Mouse (Mus musculus): ENCODE measurements around the gene Hoxb5. TPM values are rescaled to one million over a fixed set of nuclear protein-coding genes. Genes with fewer than 3 reads are reported as not detected.

The Hoxb5 gene
- polyA plus RNA-seq, 1 experiment, result not detected

GRCm38 (mm10) chr11:96345220-96345892 is 42.2 kb downstream of the Hoxb5 start:
- H3K4me1 ChIP-seq (ENCODE audit: control insufficient read depth), result no peaks in the 10 kb centered on the region
- no peak overlapping the region for H3K4me3 ChIP-seq (replicated peaks)
- TF ChIP-seq GATA1 (IDR thresholded peaks at IDR 0.05; ENCODE audit: low read length) (no peak), TAL1 (IDR thresholded peaks at IDR 0.05; ENCODE audit: low read length) (no peak)
- peaks cover 98% of the 10 kb centered on the region for H3K27me3 ChIP-seq (ENCODE audit: control insufficient read depth)
- H3K36me3 ChIP-seq (ENCODE audit: control insufficient read depth), result no peaks in the 10 kb centered on the region
- H3K9me3 ChIP-seq (ENCODE audit: control insufficient read depth, low read length), result no peaks in the 10 kb centered on the region

DNA sequence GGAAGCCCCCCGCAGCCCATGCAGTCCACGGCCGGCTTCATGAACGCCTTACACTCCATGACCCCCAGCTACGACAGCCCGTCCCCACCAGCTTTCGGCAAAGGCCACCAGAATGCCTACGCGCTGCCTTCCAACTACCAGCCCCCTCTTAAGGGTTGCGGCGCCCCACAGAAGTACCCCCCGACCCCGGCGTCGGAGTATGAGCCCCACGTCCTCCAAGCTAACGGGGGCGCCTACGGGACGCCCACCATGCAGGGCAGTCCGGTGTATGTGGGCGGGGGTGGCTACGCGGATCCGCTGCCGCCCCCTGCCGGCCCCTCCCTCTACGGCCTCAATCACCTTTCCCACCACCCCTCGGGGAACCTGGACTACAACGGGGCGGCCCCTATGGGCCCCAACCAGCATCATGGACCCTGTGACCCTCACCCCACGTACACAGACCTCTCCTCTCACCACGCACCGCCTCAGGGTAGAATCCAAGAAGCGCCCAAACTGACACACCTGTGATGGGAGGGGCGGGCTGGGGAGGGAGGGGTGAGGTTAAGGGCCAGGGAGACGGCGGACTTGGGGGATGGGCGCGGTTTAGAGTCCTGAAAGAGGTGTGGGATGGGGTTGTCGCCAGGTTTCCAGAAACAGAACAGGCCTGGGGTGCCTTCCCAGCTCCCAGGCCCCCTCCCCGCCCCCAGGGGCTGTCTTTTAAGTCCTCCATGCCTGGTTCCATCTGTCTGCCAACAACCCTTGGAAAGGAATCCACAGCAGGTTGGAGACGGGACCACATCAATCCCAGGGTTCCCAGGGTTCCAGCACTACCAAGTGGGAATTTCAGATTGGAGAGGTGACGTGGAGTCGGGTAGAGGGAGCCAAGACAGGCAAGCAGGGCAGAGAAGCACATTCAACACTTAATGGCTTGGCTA is 43.0 kb downstream of the Hoxb5 start:
- no peaks in the 10 kb centered on the region for H3K36me3 ChIP-seq (ENCODE audit: control insufficient read depth)
- H3K9me3 ChIP-seq (ENCODE audit: control insufficient read depth, low read length), result no peaks in the 10 kb centered on the region
- no peak for TF ChIP-seq TAL1 (IDR thresholded peaks at IDR 0.05; ENCODE audit: low read length)
- TF ChIP-seq GATA1 (IDR thresholded peaks at IDR 0.05; ENCODE audit: low read length), result no peak
- no peak overlapping the region for H3K4me3 ChIP-seq (replicated peaks)
- peaks cover 98% of the 10 kb centered on the region for H3K27me3 ChIP-seq (ENCODE audit: control insufficient read depth)
- H3K4me1 ChIP-seq (ENCODE audit: control insufficient read depth), result no peaks in the 10 kb centered on the region

DNA sequence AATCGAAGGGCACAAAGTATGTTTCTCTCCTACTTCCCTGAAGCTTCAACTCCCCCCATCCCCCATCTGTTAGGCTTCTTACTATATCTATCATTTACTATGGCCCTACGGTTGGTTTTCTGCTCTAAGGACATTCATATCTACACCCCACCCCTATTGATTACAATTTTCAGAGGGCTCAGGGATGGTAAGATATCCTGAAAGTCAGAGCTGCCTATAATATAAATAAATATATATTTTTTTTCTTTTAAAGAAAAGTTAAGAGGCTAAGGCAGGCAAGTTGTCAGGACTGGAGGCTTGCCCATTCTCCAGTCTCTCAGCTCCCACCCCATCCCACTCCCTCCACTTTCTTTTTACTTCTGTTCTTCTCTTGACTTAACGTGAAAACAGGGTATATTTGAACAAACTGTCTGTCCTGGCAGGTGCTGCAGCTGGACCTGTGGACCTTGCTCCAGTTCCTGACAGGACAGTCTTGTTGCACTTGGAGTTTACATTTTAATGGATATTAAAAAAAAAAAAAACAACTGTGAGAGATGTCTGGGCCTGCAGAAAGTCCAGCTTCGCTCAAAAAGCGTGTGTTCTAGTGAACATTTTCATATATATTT is 43.9 kb downstream of the Hoxb5 start:
- Histone ChIP-seq H3K9me3 (ENCODE audit: control insufficient read depth, low read length) (no peaks in the 10 kb centered on the region), H3K4me3 (replicated peaks) (no peak overlapping the region), H3K36me3 (ENCODE audit: control insufficient read depth) (no peaks in the 10 kb centered on the region), H3K27me3 (ENCODE audit: control insufficient read depth) (peaks cover 98% of the 10 kb centered on the region), H3K4me1 (ENCODE audit: control insufficient read depth) (no peaks in the 10 kb centered on the region)
- TF ChIP-seq TAL1 (IDR thresholded peaks at IDR 0.05; ENCODE audit: low read length) (no peak), GATA1 (IDR thresholded peaks at IDR 0.05; ENCODE audit: low read length) (no peak)

GRCm38 (mm10) chr11:96347717-96348116 is 44.6 kb downstream of the Hoxb5 start:
- no peak for TF ChIP-seq TAL1 (IDR thresholded peaks at IDR 0.05; ENCODE audit: low read length)
- TF ChIP-seq GATA1 (IDR thresholded peaks at IDR 0.05; ENCODE audit: low read length), result no peak

GRCm38 (mm10) chr11:96348141-96348928 is 45.2 kb downstream of the Hoxb5 start:
- TF ChIP-seq TAL1 (IDR thresholded peaks at IDR 0.05; ENCODE audit: low read length) (no peak), GATA1 (IDR thresholded peaks at IDR 0.05; ENCODE audit: low read length) (no peak)
- H3K4me3 ChIP-seq (replicated peaks), result no peak overlapping the region
- H3K36me3 ChIP-seq (ENCODE audit: control insufficient read depth), result no peaks in the 10 kb centered on the region
- H3K4me1 ChIP-seq (ENCODE audit: control insufficient read depth), result no peaks in the 10 kb centered on the region
- H3K27me3 ChIP-seq (ENCODE audit: control insufficient read depth), result peaks cover 98% of the 10 kb centered on the region
- no peaks in the 10 kb centered on the region for H3K9me3 ChIP-seq (ENCODE audit: control insufficient read depth, low read length)

More at GRCm38 (mm10) chr11:96347717-96348116, 44.6 kb downstream of the Hoxb5 start:
- H3K36me3 ChIP-seq (ENCODE audit: control insufficient read depth), result no peaks in the 10 kb centered on the region
- H3K4me1 ChIP-seq (ENCODE audit: control insufficient read depth), result no peaks in the 10 kb centered on the region
- H3K27me3 ChIP-seq (ENCODE audit: control insufficient read depth), result peaks cover 98% of the 10 kb centered on the region
- H3K4me3 ChIP-seq (replicated peaks), result no peak overlapping the region
- no peaks in the 10 kb centered on the region for H3K9me3 ChIP-seq (ENCODE audit: control insufficient read depth, low read length)

DNA sequence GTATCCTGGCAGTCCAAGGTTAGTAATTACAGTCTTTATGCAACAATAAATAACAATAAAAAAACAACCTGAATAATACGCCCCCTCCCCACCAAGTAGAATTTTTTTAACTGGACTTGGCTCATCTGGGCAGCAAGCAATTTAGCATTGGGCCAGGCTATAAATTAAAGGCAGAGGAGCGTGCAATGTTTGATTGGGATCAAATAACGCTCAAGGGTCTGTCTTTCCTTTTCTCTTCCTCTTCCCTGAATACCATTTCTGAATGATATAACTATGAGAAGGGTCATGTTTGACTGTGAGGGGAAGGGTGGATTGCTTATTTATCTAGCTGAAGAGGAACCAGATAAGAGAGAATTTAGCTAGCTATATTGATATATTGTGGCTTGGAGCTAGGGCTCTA is 45.9 kb downstream of the Hoxb5 start:
- Histone ChIP-seq H3K4me1 (ENCODE audit: control insufficient read depth) (no peaks in the 10 kb centered on the region), H3K9me3 (ENCODE audit: control insufficient read depth, low read length) (no peaks in the 10 kb centered on the region), H3K36me3 (ENCODE audit: control insufficient read depth) (no peaks in the 10 kb centered on the region), H3K4me3 (replicated peaks) (no peak overlapping the region), H3K27me3 (ENCODE audit: control insufficient read depth) (peaks cover 98% of the 10 kb centered on the region)
- TF ChIP-seq GATA1 (IDR thresholded peaks at IDR 0.05; ENCODE audit: low read length), result no peak
- TF ChIP-seq TAL1 (IDR thresholded peaks at IDR 0.05; ENCODE audit: low read length), result no peak

DNA sequence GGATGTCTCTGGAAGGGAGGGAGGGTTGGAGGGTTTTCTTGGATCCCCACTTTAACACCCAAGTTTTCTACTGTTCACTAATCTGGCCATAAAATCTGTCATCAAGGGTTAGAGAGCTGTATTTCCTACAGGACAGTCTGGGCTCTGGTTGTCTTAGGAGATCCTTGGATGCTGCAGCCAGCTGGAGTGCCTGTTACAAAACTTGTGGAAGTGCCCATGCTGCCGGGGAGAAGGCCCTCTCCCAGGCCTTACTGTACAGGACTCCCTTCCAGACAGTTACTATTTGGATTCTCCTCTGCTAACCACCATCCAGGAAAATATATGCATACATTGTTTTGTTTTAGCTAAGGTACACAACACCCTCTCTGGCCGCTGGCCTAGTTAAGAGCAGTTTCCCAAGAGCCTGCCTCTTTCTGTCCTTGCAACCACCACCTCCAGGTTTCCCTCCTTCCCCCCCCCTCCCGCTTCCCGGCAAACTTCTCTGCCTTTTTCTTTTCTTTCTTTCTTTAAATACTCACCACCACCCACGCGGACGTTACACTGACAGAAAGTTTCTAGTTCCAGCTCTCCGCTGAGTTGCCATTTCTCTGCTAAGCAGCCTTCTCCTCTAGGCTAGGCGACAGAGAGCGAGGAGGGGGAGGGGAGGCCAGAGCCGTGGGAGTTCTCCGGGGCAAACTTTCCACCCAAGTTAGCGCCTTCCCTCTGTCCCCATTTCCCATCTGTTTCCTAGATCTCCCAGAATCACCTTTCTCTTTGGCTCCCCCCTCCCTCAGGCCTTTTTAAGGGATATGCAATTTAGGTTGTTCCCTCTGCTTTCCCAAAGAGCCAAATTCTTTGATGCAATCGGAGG is 46.6 kb downstream of the Hoxb5 start:
- H3K36me3 ChIP-seq (ENCODE audit: control insufficient read depth), result no peaks in the 10 kb centered on the region
- H3K4me1 ChIP-seq (ENCODE audit: control insufficient read depth), result no peaks in the 10 kb centered on the region
- no peaks in the 10 kb centered on the region for H3K9me3 ChIP-seq (ENCODE audit: control insufficient read depth, low read length)
- TF ChIP-seq GATA1 (IDR thresholded peaks at IDR 0.05; ENCODE audit: low read length) (no peak), TAL1 (IDR thresholded peaks at IDR 0.05; ENCODE audit: low read length) (no peak)
- no peak overlapping the region for H3K4me3 ChIP-seq (replicated peaks)
- peaks cover 98% of the 10 kb centered on the region for H3K27me3 ChIP-seq (ENCODE audit: control insufficient read depth)

DNA sequence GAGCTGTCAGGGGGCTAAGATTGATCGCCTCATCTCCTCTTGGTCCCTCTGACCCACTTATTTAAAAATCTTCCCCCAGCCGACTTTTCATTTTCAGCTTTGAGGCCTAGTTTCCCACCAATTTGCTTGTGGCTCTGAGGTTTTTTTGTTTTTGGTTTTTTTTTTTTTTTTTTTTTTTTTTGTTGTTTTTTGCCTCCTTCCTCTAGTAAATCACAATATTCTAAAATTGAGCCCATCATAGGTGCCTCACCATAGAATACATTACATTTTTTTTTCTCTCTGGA is 47.1 kb downstream of the Hoxb5 start, which contains the start of gene Hoxb2:
TSS of gene Hoxb2 (plus strand) at position 185 of the 284 bp plus-strand sequence.
- Histone ChIP-seq H3K9me3 (ENCODE audit: control insufficient read depth, low read length) (no peaks in the 10 kb centered on the region), H3K27me3 (ENCODE audit: control insufficient read depth) (peaks cover 98% of the 10 kb centered on the region), H3K4me3 (replicated peaks) (no peak within 1 kb of the TSS), H3K36me3 (ENCODE audit: control insufficient read depth) (no peaks in the 10 kb centered on the region), H3K4me1 (ENCODE audit: control insufficient read depth) (no peaks in the 10 kb centered on the region)
- no peak for TF ChIP-seq TAL1 (IDR thresholded peaks at IDR 0.05; ENCODE audit: low read length)

Data from erythroblast, embryonic 14.5 days (primary cell).